Mouse (Mus musculus) regulatory T cell (primary cell): ENCODE measurements around the gene Rpl27a.

Experiments used
- in situ Hi-C: fragments of 300-600 bp; cut with MboI, MseI; formaldehyde crosslinking; loops from one replicate; pipeline ENCODE4 v1.15.1; 2025; ENCODE audit warnings: high pct_unique_total_duplicates

Rpl27a gene

GRCm38 (mm10) chr7:109562676-109563075, 43.7 kb downstream of the Rpl27a start:
- in situ Hi-C loops, result no loop called here

GRCm38 (mm10) chr7:109563775-109564362, 44.9 kb downstream of the Rpl27a start:
- in situ Hi-C loops, result no loop called here

GRCm38 (mm10) chr7:109566327-109566726, 47.4 kb downstream of the Rpl27a start:
- in situ Hi-C loops, result no loop called here

GRCm38 (mm10) chr7:109566841-109567768, 48.2 kb downstream of the Rpl27a start:
- in situ Hi-C loops, result no loop called here

GRCm38 (mm10) chr7:109568391-109568892, 49.5 kb downstream of the Rpl27a start:
- in situ Hi-C loops, result no loop called here
